Mouse (Mus musculus) forelimb bud, embryonic 11.5 days (tissue): ENCODE measurements around the gene Elfn1.

ENCODE experiments used
- DNase-seq: peaks from one replicate; pipeline ENCODE4 v3.0.0-alpha.2; 2012; ENCODE audit warnings: low read depth, low spot score

Gene Elfn1

GRCm38 (mm10) chr5:139911506-139911905, 3.8 kb downstream of the Elfn1 start:
- DNase-seq, result no peak

- DNase-seq, result no peak
These were observed 4.5 kb downstream of the Elfn1 start for GRCm38 (mm10) chr5:139912121-139912771.

- no peak for DNase-seq
These were observed 13.9 kb downstream of the Elfn1 start for GRCm38 (mm10) chr5:139921666-139922065.

GRCm38 (mm10) chr5:139923867-139924266, 16.1 kb downstream of the Elfn1 start:
- DNase-seq, result no peak

- DNase-seq, result no peak
These were observed 22.4 kb downstream of the Elfn1 start for GRCm38 (mm10) chr5:139930102-139930501.

GRCm38 (mm10) chr5:139930927-139931351, 23.2 kb downstream of the Elfn1 start:
- DNase-seq, result no peak

- DNase-seq, result no peak
These were observed 24.3 kb downstream of the Elfn1 start for GRCm38 (mm10) chr5:139931947-139932540.

- DNase-seq, result peak; percentile 86
These were observed 25.0 kb downstream of the Elfn1 start for GRCm38 (mm10) chr5:139932595-139933271.

- DNase-seq, result no peak
These were observed 25.7 kb downstream of the Elfn1 start for GRCm38 (mm10) chr5:139933476-139933875.

GRCm38 (mm10) chr5:139936431-139936830, 28.7 kb downstream of the Elfn1 start:
- DNase-seq, result no peak

GRCm38 (mm10) chr5:139944697-139945096, 37.0 kb downstream of the Elfn1 start:
- no peak for DNase-seq

GRCm38 (mm10) chr5:139945715-139946364, 38.1 kb downstream of the Elfn1 start:
- no peak for DNase-seq

- no peak for DNase-seq
These were observed 39.7 kb downstream of the Elfn1 start for GRCm38 (mm10) chr5:139947446-139947845.

- no peak for DNase-seq
These were observed 40.8 kb downstream of the Elfn1 start for GRCm38 (mm10) chr5:139948552-139948951.

GRCm38 (mm10) chr5:139949363-139949762, 41.6 kb downstream of the Elfn1 start:
- no peak for DNase-seq

- DNase-seq, result no peak
These were observed 42.3 kb downstream of the Elfn1 start for GRCm38 (mm10) chr5:139949975-139950578.

- peak; percentile 23 for DNase-seq
These were observed 49.1 kb downstream of the Elfn1 start for GRCm38 (mm10) chr5:139956859-139957258.

- no peak for DNase-seq
These were observed 52.0 kb downstream of the Elfn1 start for GRCm38 (mm10) chr5:139959741-139960140.

GRCm38 (mm10) chr5:139964391-139964790, 56.6 kb downstream of the Elfn1 start:
- no peak for DNase-seq

- DNase-seq, result no peak
These were observed 57.9 kb downstream of the Elfn1 start for GRCm38 (mm10) chr5:139965596-139965995.

- no peak for DNase-seq
These were observed 61.6 kb downstream of the Elfn1 start for GRCm38 (mm10) chr5:139969151-139969948.
